Mouse (Mus musculus) limb, embryonic 11.5 days (tissue): ENCODE results near the gene Gls2. TPM values are rescaled to one million over a fixed set of nuclear protein-coding genes. Genes with fewer than 3 reads are reported as not detected.

Experiments used
- ATAC-seq: fragments of 200-750 bp; cut with Nextera tagmentation; 2 replicates; pipeline ENCODE4 v1.8.0; 2017; ENCODE audit warnings: low read depth; ENCODE audit not compliant: insufficient number of reproducible peaks, low FRiP score, low TSS enrichment
- DNase-seq: peaks from one replicate; pipeline ENCODE4 v3.0.0-alpha.2; 2015; ENCODE audit warnings: low spot score
- H3K27ac ChIP-seq: fragments of 300-500 bp; sonication (generic); replicated peaks from 2 replicates; pipeline ENCODE4 v1.5.1; 2014; ENCODE audit warnings: low read depth, mild to moderate bottlenecking, low read length
- H3K27me3 ChIP-seq: fragments of 300-500 bp; sonication (generic); 2 replicates; pipeline ENCODE4 v1.6.1; 2014; ENCODE audit warnings: mild to moderate bottlenecking, low read length, mixed read lengths; ENCODE audit not compliant: control insufficient read depth, insufficient read depth
- H3K36me3 ChIP-seq: fragments of 300-500 bp; sonication (generic); 2 replicates; pipeline ENCODE4 v1.6.1; 2014; ENCODE audit warnings: mild to moderate bottlenecking, low read length, moderate library complexity, mixed read lengths; ENCODE audit not compliant: control insufficient read depth, insufficient read depth
- H3K4me1 ChIP-seq: fragments of 300-500 bp; sonication (generic); 2 replicates; pipeline ENCODE4 v1.6.1; 2014; ENCODE audit warnings: low read length, mixed read lengths; ENCODE audit not compliant: control insufficient read depth, insufficient read depth
- H3K4me2 ChIP-seq: fragments of 300-500 bp; sonication (generic); 2 replicates; pipeline ENCODE4 v1.6.1; 2014; ENCODE audit warnings: low read depth, mild to moderate bottlenecking, moderate library complexity; ENCODE audit not compliant: severe bottlenecking
- H3K4me3 ChIP-seq: fragments of 300-500 bp; sonication (generic); 2 replicates; pipeline ENCODE4 v1.5.1; 2014; ENCODE audit warnings: low read depth, low read length
- H3K9ac ChIP-seq: fragments of 300-500 bp; sonication (generic); 2 replicates; pipeline ENCODE4 v1.6.1; 2014; ENCODE audit warnings: mild to moderate bottlenecking, low read length
- H3K9me3 ChIP-seq: fragments of 300-500 bp; sonication (generic); 2 replicates; pipeline ENCODE4 v1.6.1; 2016; ENCODE audit warnings: low read length; ENCODE audit not compliant: control insufficient read depth
- WGBS: fragments of 180-500 bp; shearing (Covaris S2); extraction: QIAGEN DNeasy Blood & Tissue Kit; methylation state at CpG from one replicate; pipeline ENCODE4 v1.1.7; 2014; 5-methylcytosine and 5-hydroxymethylcytosine counted together
- polyA plus RNA-seq: library from polyadenylated mRNA; unstranded; fragments of >200 nt; fragmentation: Nextera tagmentation; extraction: Ambion mirVana; gene quantifications from 2 replicates; pipeline ENCODE4 v1.2.1, GENCODE M21; 2014

The Gls2 gene
- polyA plus RNA-seq, 1 experiment from 2014 or later: 1.6 TPM

- WGBS: 13% methylated on average over 5 of the region's 5 CpGs
- DNase-seq: peak; percentile 42
- peaks cover 2% of the 10 kb centered on the region; the same call in 1 of the 2 replicates for H3K36me3 ChIP-seq
- no peak for ATAC-seq
- peaks cover 15% of the 10 kb centered on the region for H3K4me1 ChIP-seq
- no peaks in the 10 kb centered on the region for H3K9me3 ChIP-seq
- peak overlapping the region; percentile 81 for H3K4me3 ChIP-seq
- H3K4me2 ChIP-seq: peak overlapping the region; percentile 68
- H3K27me3 ChIP-seq: no peaks in the 10 kb centered on the region
- peak overlapping the region; percentile 96 for H3K27ac ChIP-seq
- H3K9ac ChIP-seq: peak overlapping the region; percentile 97
Observed at GRCm38 (mm10) chr10:128231146-128231545, 36.9 kb downstream of the Gls2 start.

- ATAC-seq (peak; percentile 83), DNase-seq (peak; percentile 88)
- Histone ChIP-seq H3K27ac (peak within 1 kb of the TSS; percentile 96), H3K4me3 (peak within 1 kb of the TSS; percentile 81), H3K9ac (peak within 1 kb of the TSS; percentile 97), H3K27me3 (no peaks in the 10 kb centered on the region), H3K4me1 (peaks cover 17% of the 10 kb centered on the region), H3K4me2 (peak within 1 kb of the TSS; percentile 68), H3K36me3 (peaks cover 2% of the 10 kb centered on the region; the same call in 1 of the 2 replicates), H3K9me3 (no peaks in the 10 kb centered on the region)
- under 1% methylated on average over 45 of the region's 58 CpGs for WGBS
Observed at GRCm38 (mm10) chr10:128231697-128232419, 37.6 kb downstream of the Gls2 start, which contains the start of gene Timeless. TSS of gene Timeless (plus strand) at chr10:128232065.

GRCm38 (mm10) chr10:128232420-128232985, 38.2 kb downstream of the Gls2 start:
- H3K9ac ChIP-seq: peak overlapping the region; percentile 97
- peak overlapping the region; percentile 96 for H3K27ac ChIP-seq
- peaks cover 2% of the 10 kb centered on the region; the same call in 1 of the 2 replicates for H3K36me3 ChIP-seq
- no peaks in the 10 kb centered on the region for H3K27me3 ChIP-seq
- WGBS: 0% methylated on average over 14 of the region's 14 CpGs
- no peaks in the 10 kb centered on the region for H3K9me3 ChIP-seq
- H3K4me3 ChIP-seq: peak overlapping the region; percentile 81
- DNase-seq (peak; percentile 68), ATAC-seq (no peak; the same call in 1 of the 2 replicates)
- peak overlapping the region; percentile 68 for H3K4me2 ChIP-seq
- H3K4me1 ChIP-seq: peaks cover 17% of the 10 kb centered on the region

DNA sequence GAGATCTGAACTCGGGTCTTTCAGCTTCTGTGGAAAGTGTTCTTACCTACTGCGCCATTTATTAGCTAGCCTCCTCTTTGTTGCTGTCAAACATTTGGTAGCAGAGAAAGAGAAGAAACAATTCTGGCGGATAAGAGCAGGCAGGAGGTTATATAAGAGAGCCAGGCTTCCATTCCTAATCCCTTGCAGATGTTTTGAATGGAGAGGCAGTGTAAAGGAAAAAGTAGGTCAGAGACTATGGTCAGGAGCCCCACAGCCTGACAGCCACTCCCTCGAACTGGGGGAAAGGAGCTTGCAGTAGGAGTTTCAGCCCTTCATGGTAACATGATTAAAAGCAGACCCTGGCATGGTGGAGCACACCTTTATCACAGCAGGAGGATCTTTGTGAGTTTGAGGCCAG, 42.1 kb downstream of the Gls2 start:
- H3K4me1 ChIP-seq: peaks cover 9% of the 10 kb centered on the region
- H3K9ac ChIP-seq: 0 out of 2 replicates have a peak overlapping the region, but pooled peaks have one; percentile 27
- H3K9me3 ChIP-seq: no peaks in the 10 kb centered on the region
- WGBS: 41% methylated on average over 4 of the region's 4 CpGs
- H3K4me2 ChIP-seq: no peak overlapping the region
- no peaks in the 10 kb centered on the region for H3K27me3 ChIP-seq
- no peak overlapping the region for H3K27ac ChIP-seq
- ATAC-seq (no peak), DNase-seq (no peak)
- H3K36me3 ChIP-seq: peaks cover 16% of the 10 kb centered on the region
- no peak overlapping the region for H3K4me3 ChIP-seq

DNA sequence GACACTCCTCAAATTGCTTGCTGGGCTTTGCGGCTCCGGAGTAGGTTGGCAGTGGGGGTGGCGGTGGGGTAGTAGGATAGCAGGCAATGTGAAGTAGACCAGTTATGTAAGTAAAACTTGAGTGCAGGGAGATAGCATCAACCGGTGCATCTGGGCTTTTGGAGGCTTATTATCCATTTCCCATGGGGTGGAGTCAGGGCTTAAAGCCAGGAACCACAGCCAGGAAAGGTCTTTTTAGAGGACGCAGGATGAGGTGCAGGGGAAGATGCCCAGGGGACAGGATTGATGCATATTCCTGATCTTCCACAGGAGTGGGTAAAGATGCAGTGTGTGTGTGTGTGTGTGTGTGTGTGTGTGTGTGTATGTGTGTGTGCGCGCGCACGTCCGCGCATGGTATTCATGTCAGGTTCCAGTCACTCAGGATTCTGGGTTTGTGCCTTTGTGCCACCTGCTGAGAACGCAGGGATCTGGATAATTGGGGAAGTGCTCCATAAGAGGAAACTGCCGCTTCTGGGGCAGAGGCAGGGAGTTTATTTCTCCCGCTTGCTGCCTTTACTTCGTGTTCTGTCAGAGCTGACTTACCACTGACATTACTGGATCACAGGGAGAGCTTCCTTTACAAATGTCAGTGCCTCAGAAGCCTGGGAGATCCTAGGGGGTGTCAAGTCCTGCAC, 43.7 kb downstream of the Gls2 start:
- Histone ChIP-seq H3K4me1 (peaks cover 9% of the 10 kb centered on the region), H3K27me3 (no peaks in the 10 kb centered on the region), H3K9ac (no peak overlapping the region), H3K4me3 (no peak overlapping the region), H3K27ac (no peak overlapping the region), H3K36me3 (peaks cover 28% of the 10 kb centered on the region), H3K9me3 (no peaks in the 10 kb centered on the region), H3K4me2 (no peak overlapping the region)
- ATAC-seq: no peak
- WGBS: 83% methylated on average over 15 of the region's 15 CpGs
- DNase-seq: no peak

GRCm38 (mm10) chr10:128239140-128239539, 44.9 kb downstream of the Gls2 start:
- no peaks in the 10 kb centered on the region for H3K9me3 ChIP-seq
- no peaks in the 10 kb centered on the region for H3K27me3 ChIP-seq
- peaks cover 31% of the 10 kb centered on the region for H3K36me3 ChIP-seq
- 93% methylated on average over 4 of the region's 4 CpGs for WGBS
- H3K4me3 ChIP-seq: no peak overlapping the region
- H3K27ac ChIP-seq: no peak overlapping the region
- no peak for DNase-seq
- H3K4me1 ChIP-seq: peaks cover 6% of the 10 kb centered on the region; the same call in 1 of the 2 replicates
- no peak for ATAC-seq
- H3K4me2 ChIP-seq: no peak overlapping the region
- H3K9ac ChIP-seq: no peak overlapping the region

GRCm38 (mm10) chr10:128240131-128240530, 45.9 kb downstream of the Gls2 start:
- peaks cover 37% of the 10 kb centered on the region for H3K36me3 ChIP-seq
- H3K4me3 ChIP-seq: no peak overlapping the region
- no peak for ATAC-seq

GRCm38 (mm10) chr10:128243252-128243651, 49.0 kb downstream of the Gls2 start:
- Histone ChIP-seq H3K4me1 (no peaks in the 10 kb centered on the region), H3K4me2 (no peak overlapping the region), H3K4me3 (no peak overlapping the region), H3K27me3 (no peaks in the 10 kb centered on the region), H3K9me3 (no peaks in the 10 kb centered on the region), H3K36me3 (peaks cover 53% of the 10 kb centered on the region), H3K9ac (no peak overlapping the region), H3K27ac (no peak overlapping the region)
- 97% methylated on average over 8 of the region's 8 CpGs for WGBS
- ATAC-seq: no peak
- no peak for DNase-seq

More at GRCm38 (mm10) chr10:128240131-128240530, 45.9 kb downstream of the Gls2 start:
- H3K4me2 ChIP-seq: no peak overlapping the region
- H3K27me3 ChIP-seq: no peaks in the 10 kb centered on the region
- H3K27ac ChIP-seq: no peak overlapping the region
- no peak for DNase-seq
- H3K4me1 ChIP-seq: peaks cover 6% of the 10 kb centered on the region; the same call in 1 of the 2 replicates
- no peaks in the 10 kb centered on the region for H3K9me3 ChIP-seq
- WGBS: 91% methylated on average over 18 of the region's 18 CpGs
- no peak overlapping the region for H3K9ac ChIP-seq
